Mouse (Mus musculus) layer of hippocampus, adult 2 months (tissue): ENCODE data around the gene Gm10306. TPM values are rescaled to one million over a fixed set of nuclear protein-coding genes. Genes with fewer than 3 reads are reported as not detected.

ENCODE experiments used
- DNase-seq, 2 experiments: peaks; one replicate each; pipeline ENCODE4 v3.0.0; 2022; ENCODE audit warnings: low spot score in 2 of 2
- H3K27ac ChIP-seq: fragments of 200-600 bp; 2 replicates; pipeline ENCODE4 v1.8.1; 2022
- H3K4me3 ChIP-seq: fragments of 200-600 bp; 2 replicates; pipeline ENCODE4 v1.8.1; 2022; ENCODE audit warnings: mild to moderate bottlenecking
- CTCF ChIP-seq: fragments of 200-600 bp; conservative IDR thresholded peaks from 2 replicates; pipeline ENCODE4 v1.8.1; 2022; ENCODE audit warnings: antibody characterized with exemption, mild to moderate bottlenecking, moderate library complexity
- long read RNA-seq, 2 experiments: library from polyadenylated mRNA; stranded (forward); transcript quantifications; one replicate each; pipeline ENCODE4 v2.0.0; 2021; ENCODE audit warnings: borderline mapping rate in 2 of 2
- total RNA-seq, 2 experiments: library from RNA; stranded (reverse); gene quantifications; 2 replicates each; pipeline ENCODE4 v1.2.3; 2021

Gene Gm10306
- total RNA-seq: not detected
- long read RNA-seq, experiment 1: 0 reads
- long read RNA-seq, experiment 2: 0 reads

DNA sequence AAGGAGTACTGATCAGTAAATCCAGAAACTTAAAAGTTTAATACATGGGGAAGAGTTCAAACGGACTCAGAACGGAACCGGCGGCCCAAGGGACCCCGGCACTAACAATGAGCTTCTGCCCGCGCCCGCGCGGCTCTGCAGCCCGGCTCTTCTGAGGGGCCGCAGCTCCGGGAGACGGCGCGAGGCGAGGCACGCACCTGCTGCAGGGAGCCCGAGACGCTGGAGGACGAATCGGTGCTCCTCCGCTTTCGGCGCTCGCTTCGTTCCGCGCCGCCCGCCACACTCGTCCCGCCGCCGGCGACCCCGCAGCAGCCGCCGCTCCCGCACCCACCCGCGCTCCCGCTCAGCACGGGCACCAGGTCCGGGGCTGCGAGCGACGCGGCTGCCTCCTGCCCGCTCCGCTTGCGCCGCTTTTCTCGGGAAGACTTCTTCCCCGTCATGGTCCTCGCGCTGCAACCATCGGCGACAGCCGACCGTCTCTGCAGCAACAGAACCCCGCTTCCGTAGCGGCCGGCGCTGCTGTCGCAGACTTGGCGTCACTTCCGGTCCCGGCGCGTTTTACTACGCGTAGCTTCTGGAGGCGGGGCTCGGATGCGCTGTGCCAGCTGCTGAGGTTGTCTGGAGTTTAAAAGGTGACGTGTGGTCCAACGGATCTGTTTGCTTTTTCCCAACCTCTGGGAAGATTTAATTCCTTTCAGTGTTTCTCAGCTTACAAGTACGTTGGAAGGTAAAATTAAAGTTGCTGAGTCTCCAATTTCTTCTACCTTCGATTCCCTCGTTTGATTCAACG, at the start of gene Gm10306, which contains the start of gene Caap1:
Gm10306 (plus strand) TSS at position 282 of the 790 bp plus-strand sequence.
Caap1 (minus strand) TSS at position 532 of the 790 bp plus-strand sequence.
- Histone ChIP-seq H3K27ac (peak within 1 kb of the TSS; percentile 84), H3K4me3 (peak within 1 kb of the TSS; percentile 95)
- DNase-seq: peak; percentile 90 to 96
- no peak for TF ChIP-seq CTCF

DNA sequence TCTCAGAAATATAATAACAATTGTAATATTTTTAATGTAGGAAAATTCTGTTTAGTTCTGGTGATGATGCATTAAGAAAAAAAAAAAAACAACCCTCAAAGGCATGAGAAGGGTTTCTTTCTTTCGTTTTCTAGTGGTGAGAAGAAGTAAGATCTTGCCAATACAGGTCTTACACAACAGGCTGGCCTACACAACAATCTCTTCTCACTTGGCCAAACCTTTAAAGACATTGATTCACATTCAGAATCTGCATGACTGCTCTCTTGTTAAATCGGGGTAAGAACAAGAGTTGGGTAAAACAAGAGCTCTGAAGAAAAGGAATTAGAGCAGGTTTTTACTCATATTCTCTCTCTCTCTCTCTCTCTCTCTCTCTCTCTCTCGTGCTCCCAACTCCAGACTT, 41.0 kb upstream of the Gm10306 start:
- Histone ChIP-seq H3K4me3 (no peak overlapping the region), H3K27ac (no peak overlapping the region)
- no peak for DNase-seq
- no peak for TF ChIP-seq CTCF

DNA sequence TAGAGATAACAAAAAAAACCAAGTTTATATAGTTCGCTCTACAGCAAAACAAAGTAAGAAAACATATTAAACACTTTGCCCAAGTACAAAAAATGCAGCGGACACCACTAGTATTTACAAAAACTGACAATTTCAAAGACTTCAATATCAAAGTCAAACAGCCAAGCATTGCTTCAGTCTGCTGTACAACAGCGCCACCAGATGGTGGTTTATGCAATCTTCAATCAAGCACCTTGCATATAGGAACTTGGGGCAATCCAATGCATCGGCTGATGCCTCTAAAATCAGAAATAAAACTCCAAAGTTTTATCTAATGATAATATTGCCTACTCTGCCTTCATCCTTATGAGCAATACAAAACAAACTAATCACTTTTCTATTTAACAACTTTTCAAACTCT, 38.7 kb upstream of the Gm10306 start:
- peak; percentile 86 for TF ChIP-seq CTCF
- Histone ChIP-seq H3K4me3 (no peak overlapping the region), H3K27ac (no peak overlapping the region)
- DNase-seq: peak; percentile 26 to 60

DNA sequence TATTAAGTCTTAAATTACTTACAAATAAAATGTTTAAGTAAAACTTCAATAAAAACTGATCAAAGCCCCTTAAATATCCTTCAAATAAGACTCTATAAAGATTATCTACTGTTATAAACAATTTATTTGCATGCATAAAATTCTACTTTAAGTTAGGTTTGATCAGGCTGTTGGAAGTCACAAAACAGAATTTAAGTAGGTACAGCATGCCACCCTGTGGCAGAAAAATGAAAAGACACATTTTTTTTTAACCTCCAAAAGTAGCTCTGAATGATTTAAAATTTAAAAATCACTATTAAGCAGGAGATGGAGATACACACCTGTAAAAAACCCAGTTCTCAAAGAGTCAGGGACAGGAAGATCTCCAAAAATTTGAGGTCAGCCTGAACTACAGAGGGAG, 33.0 kb upstream of the Gm10306 start:
- TF ChIP-seq CTCF: peak; percentile 81
- H3K4me3 ChIP-seq: no peak overlapping the region
- H3K27ac ChIP-seq: no peak overlapping the region
- DNase-seq: peak in 1 of 2 experiments; percentile 20

DNA sequence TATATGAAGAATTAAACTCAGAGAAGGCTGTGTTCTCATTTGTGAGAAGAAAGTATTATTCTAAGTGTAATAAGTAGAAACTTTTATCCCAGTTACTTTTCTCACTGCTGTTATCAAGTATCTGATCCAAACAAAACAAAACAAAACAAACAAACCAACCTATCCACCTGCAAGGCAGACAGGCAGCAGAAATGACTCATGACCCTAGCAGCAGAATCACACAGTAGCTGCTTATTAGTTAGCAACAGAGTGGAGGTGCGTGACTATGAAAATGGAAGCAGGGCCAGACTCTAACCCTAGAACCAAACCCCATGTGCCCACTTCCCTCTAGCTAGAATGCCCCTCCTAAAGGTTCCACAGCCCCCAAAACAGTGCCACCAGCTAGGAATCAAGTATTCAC, 26.9 kb upstream of the Gm10306 start:
- H3K4me3 ChIP-seq: no peak overlapping the region
- no peak for DNase-seq

DNA sequence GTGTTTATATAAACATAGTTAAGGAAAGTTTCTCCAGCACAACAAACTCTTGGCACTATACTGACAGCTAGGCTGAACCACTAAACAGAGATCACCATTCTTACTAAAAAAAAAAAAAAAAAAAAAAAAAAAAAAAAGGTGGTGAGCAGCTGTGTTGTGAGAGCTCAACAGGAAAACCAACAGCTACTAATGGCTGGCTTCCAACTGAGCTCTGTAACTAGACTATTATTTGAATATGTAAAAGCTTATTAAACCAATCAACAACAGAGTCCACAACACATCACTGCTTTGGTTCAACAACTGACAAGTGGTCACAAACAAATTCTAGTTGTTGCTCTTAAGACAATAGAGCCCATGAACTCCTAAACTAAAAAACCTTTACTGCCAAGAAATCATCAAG, 23.1 kb upstream of the Gm10306 start:
- H3K4me3 ChIP-seq: no peak overlapping the region
- DNase-seq: no peak
- H3K27ac ChIP-seq: no peak overlapping the region
- TF ChIP-seq CTCF: no peak

More for the DNA sequence above, 26.9 kb upstream of the Gm10306 start:
- TF ChIP-seq CTCF: no peak
- H3K27ac ChIP-seq: no peak overlapping the region

DNA sequence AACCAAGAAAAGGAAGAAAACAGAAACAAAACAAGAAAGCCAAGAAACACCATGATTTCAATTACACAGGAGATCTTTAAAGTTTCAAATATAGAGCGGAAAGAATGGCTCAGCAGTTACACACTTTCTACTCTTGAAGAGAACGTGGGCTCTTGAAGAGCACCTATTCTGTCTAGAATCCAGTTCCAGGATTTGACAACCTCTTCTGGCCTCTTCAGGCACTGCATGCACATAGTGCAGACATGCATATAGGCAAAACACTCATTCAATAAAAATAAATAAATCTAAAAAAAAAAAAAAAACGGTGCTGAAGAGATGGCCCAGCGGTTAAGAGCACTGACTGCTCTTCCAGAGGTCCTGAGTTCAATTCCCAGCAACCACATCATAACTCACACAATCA, 13.3 kb upstream of the Gm10306 start:
- no peak for DNase-seq
- H3K4me3 ChIP-seq: no peak overlapping the region
- peak; percentile 43 for TF ChIP-seq CTCF

DNA sequence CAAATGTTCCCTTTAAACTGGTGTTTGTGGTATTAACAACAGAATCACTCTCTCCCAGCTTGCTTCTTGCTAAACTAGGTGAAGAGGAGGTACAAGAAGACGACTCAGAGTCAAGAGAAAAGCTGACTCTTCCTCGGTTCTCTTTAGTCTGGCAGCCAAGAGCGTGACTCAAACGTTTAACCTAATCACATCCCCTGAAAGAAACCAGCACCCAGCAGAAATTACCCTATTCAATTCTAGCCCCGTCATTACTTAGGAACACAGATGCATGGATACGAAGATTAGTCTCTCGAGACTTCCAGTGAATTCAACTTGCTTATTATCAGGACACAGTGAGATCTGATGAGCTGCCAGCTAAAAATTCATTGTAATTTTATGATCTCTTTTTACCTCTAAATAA, 12.0 kb upstream of the Gm10306 start:
- no peak for TF ChIP-seq CTCF
- Histone ChIP-seq H3K27ac (no peak overlapping the region), H3K4me3 (no peak overlapping the region)
- no peak for DNase-seq

More for the DNA sequence above, 13.3 kb upstream of the Gm10306 start:
- H3K27ac ChIP-seq: no peak overlapping the region

DNA sequence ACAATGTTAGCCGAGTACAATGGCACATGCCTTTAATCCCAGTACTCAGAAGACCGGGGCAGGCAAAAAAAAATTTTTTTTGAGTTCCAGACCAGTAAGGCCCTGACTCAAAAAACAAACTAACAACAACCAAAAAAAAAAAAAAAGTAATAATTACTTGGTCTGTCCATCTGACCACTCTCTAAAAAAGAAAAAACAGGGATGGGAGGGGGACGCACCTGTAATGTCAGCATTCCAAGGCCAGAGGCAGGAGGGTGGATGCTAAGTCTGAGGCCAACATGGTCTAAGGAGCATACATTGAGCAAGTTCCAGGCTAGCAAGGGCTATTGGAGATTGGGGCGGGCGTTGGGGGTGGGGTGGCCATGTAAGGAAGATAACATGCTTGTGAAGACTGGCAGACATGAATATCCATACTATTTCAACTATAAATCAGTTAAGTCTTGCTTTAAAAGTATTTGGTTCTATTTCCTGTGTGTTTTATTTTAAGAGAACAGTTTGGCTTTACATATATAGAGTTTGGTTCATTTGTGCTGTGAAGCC, 1.3 kb upstream of the Gm10306 start:
- no peak overlapping the region for H3K27ac ChIP-seq
- TF ChIP-seq CTCF: no peak

DNA sequence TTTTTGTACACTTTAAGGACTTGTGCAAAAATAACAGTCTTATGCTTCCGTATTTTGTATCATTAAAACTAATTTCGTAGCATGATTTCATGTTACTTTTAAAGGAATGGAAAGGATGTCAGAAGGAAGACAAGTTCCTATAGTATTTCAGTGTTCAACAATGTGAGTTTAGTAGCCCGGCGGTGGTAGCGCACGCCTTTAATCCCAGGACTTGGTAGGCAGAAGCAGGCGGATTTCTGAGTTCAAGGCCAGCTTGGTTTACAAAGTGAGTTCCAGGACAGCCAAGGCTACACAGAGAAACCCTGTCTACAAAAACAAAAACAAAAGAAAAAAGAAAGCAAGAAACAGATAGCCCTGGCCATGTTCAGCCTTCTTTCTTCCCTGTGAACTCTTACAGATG, 799 bp downstream of the Gm10306 start:
- DNase-seq: no peak
- Histone ChIP-seq H3K4me3 (peak overlapping the region; percentile 95), H3K27ac (peak overlapping the region; percentile 84)
- TF ChIP-seq CTCF: no peak

More for the DNA sequence above, 1.3 kb upstream of the Gm10306 start:
- no peak overlapping the region for H3K4me3 ChIP-seq
- DNase-seq: no peak

DNA sequence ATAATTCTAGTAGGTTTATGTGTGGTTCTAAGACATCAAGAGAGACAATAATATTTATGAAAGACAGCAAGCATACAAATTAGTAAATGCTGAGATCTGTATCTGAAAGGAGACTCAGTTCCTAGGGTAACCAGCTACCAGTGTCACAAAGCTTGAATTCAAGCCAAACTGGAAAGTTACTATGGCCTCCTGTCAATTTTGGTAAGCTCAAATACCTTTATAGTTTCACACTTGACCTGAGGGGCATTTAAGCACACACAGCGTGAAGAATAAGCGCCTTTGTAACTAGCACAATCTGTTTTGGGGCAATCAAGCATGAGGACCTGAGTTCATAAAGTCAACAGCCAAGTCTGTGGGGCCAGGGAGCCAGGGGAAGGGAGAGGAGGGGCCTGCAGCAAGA, 2.9 kb downstream of the Gm10306 start:
- DNase-seq: no peak
- H3K4me3 ChIP-seq: no peak overlapping the region
- TF ChIP-seq CTCF: no peak
- H3K27ac ChIP-seq: no peak overlapping the region

DNA sequence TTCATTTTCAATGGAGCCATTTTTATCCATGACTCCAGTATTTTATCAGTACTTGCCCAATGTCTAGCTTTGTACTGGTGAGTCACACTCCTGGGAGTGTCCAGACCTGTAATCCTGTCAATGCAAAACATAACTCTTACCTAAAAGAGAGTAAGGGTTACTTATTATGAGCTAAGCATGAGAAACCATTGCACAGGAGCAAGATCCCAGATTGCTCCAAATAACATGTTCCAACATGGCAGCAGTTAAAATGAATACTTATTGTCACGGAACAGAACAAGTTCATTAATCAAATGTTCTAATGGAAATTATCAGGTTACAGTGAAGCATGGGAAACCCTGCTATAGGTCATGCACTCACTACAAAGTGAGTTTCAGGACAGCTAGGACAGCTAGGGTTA, 4.0 kb downstream of the Gm10306 start:
- no peak overlapping the region for H3K27ac ChIP-seq
- TF ChIP-seq CTCF: no peak
- no peak overlapping the region for H3K4me3 ChIP-seq
- DNase-seq: no peak

DNA sequence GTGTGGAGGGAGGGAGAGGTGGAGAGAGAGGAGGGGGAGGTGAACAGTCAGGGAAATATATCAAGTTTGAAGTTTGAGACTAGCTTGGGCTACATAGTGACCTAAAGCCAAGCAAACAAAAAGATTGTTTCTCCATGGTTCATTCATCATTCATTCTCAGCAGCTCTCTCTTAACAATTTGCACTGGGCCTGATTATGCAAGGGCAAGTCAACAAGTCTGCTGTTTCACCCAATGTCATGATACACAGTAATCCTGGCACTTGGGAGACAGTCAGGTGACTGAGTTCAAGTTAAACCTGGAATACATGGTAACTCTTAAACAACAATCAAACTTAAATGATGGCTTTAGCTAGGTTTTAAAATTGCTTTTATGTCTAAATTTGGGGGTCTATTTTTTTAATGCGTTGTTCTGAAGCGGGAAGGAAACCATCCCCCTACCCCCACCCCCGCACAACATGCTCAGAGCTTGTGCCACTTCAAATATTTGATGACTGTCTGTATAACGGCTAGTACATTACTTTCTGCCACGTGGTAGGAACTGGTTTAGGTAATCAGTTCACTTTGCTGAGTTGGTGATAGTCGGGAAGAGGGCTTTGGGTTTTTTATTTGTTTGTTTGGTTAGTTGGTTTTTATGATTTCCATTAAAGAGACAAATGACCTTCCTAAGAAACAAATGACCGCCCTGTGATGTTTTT, 5.8 kb downstream of the Gm10306 start:
- Histone ChIP-seq H3K27ac (no peak overlapping the region), H3K4me3 (no peak overlapping the region)
- no peak for TF ChIP-seq CTCF
- no peak for DNase-seq
